8 mouse cellular contexts compared by ENCODE assay signal in the genomic region with DNA sequence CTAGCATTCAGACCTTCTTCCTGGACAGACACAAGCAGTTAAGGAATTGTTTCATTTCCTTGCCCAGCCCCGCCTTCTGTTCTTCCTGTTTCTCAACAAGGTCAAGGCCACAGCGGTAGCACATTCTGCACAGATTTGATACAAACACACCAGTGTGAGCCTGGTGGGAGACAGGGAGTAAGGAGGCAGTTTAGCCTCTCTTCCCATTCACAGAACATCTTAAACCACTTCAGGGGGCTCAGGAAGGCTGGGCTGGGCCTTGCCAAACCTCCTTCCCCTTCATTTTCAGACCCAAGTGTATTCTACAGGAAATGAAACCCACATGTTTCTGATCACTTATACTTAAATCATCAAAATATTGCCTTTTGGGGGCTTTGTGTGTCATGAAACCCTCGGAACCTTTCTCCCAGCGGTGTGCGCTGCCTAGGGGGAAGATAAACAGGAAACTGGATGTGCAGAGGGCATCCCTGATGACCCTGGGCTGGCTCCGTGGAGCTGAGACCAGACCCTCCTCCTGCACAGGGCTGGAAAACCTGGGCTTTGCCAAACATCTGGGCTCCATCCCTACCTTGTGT.
DNase-seq lines count a peak whose midpoint lies in the region; ATAC-seq and TF ChIP-seq lines count a peak whose summit lies in the region.

No protein-coding gene starts in this region.

- no peak overlapping the region for H3K4me3 ChIP-seq in heart, adult 2 months
- no peak overlapping the region for H3K4me3 ChIP-seq in heart, embryonic 10.5 days
- H3K4me3 ChIP-seq in embryonic facial prominence, embryonic 12.5 days, result no peak overlapping the region
- no peak overlapping the region for H3K4me3 ChIP-seq in kidney, embryonic 16.5 days (ENCODE audit: low read length)
- H3K4me3 ChIP-seq in neural tube, embryonic 11.5 days (ENCODE audit: low read depth, low read length), result no peak overlapping the region

- peak; percentile 82; the same call in 1 of the 2 replicates for ATAC-seq in embryonic facial prominence, embryonic 12.5 days (ENCODE audit: insufficient number of reproducible peaks, insufficient read depth, low FRiP score, low TSS enrichment)
- ATAC-seq in kidney, embryonic 16.5 days (ENCODE audit: low FRiP score, low TSS enrichment), result peak; percentile 42; the same call in 1 of the 2 replicates
- ATAC-seq in neural tube, embryonic 11.5 days (ENCODE audit: insufficient read depth, low FRiP score, low TSS enrichment), result no peak
- ATAC-seq in CD4-positive, CD25-positive, alpha-beta regulatory T cell, adult 4 months, result no peak

- no peaks in the 10 kb centered on the region for H3K79me2 ChIP-seq in heart, adult 2 months (replicated peaks; ENCODE audit: control insufficient read depth, insufficient read depth, low read length)

- H3K36me3 ChIP-seq in heart, adult 2 months (ENCODE audit: control insufficient read depth, insufficient read depth, low read length), result no peaks in the 10 kb centered on the region
- H3K36me3 ChIP-seq in heart, embryonic 10.5 days, result no peaks in the 10 kb centered on the region
- no peaks in the 10 kb centered on the region for H3K36me3 ChIP-seq in embryonic facial prominence, embryonic 12.5 days
- no peaks in the 10 kb centered on the region for H3K36me3 ChIP-seq in kidney, embryonic 16.5 days (ENCODE audit: insufficient read depth, low read length)
- H3K36me3 ChIP-seq in neural tube, embryonic 11.5 days (ENCODE audit: control insufficient read depth, insufficient read depth, low read length), result no peaks in the 10 kb centered on the region

- H3K4me1 ChIP-seq in heart, adult 2 months (ENCODE audit: control insufficient read depth, insufficient read depth, low read length), result peaks cover 7% of the 10 kb centered on the region
- 0 out of 2 replicates have a peak, but pooled peaks cover 5% of the 10 kb centered on the region for H3K4me1 ChIP-seq in heart, embryonic 10.5 days
- H3K4me1 ChIP-seq in embryonic facial prominence, embryonic 12.5 days, result peaks cover 16% of the 10 kb centered on the region
- peaks cover 9% of the 10 kb centered on the region; the same call in 1 of the 2 replicates for H3K4me1 ChIP-seq in kidney, embryonic 16.5 days (ENCODE audit: insufficient read depth, low read length)
- no peaks in the 10 kb centered on the region for H3K4me1 ChIP-seq in neural tube, embryonic 11.5 days (ENCODE audit: control insufficient read depth, insufficient read depth, low read length)

- 35% methylated on average over 6 of the region's 6 CpGs for WGBS in heart, adult 2 months
- 55% methylated on average over 6 of the region's 6 CpGs for WGBS in heart, embryonic 10.5 days
- 14% methylated on average over 6 of the region's 6 CpGs for WGBS in embryonic facial prominence, embryonic 12.5 days
- 39% methylated on average over 6 of the region's 6 CpGs for WGBS in kidney, embryonic 16.5 days
- WGBS in neural tube, embryonic 11.5 days, result 46% methylated on average over 6 of the region's 6 CpGs

- H3K9ac ChIP-seq in heart, adult 2 months (ENCODE audit: low read depth, low read length), result no peak overlapping the region
- no peak overlapping the region for H3K9ac ChIP-seq in embryonic facial prominence, embryonic 12.5 days
- H3K9ac ChIP-seq in kidney, embryonic 16.5 days (replicated peaks; ENCODE audit: low read length), result no peak overlapping the region
- H3K9ac ChIP-seq in neural tube, embryonic 11.5 days (ENCODE audit: low read length), result no peak overlapping the region

- intact Hi-C loops in heart, adult 2 months (cut with DNase I), result loop anchor here (5.0 kb wide), 1 partner anchor 336 kb away; no protein-coding TSS in a partner anchor

- peak overlapping the region; percentile 72 for H3K27ac ChIP-seq in heart, adult 2 months
- H3K27ac ChIP-seq in heart, embryonic 10.5 days, result no peak overlapping the region; the same call in 1 of the 2 replicates
- H3K27ac ChIP-seq in embryonic facial prominence, embryonic 12.5 days, result peak overlapping the region; percentile 69; the same call in 1 of the 2 replicates
- H3K27ac ChIP-seq in kidney, embryonic 16.5 days (ENCODE audit: low read length), result peak overlapping the region; percentile 58; the same call in 1 of the 2 replicates
- H3K27ac ChIP-seq in neural tube, embryonic 11.5 days (ENCODE audit: low read depth, low read length), result no peak overlapping the region

- no peak for TF ChIP-seq POLR2A in heart, adult 2 months (IDR thresholded peaks at IDR 0.05; ENCODE audit: insufficient read depth, low read depth, low read length)

- DNase-seq in heart, adult 2 months, result peak; percentile 51 to 58
- no peak for DNase-seq in heart, embryonic 10.5 days (ENCODE audit: low spot score)
- peak; percentile 48 for DNase-seq in neural tube, embryonic 11.5 days (ENCODE audit: low spot score)
- no peak for DNase-seq in left cerebral cortex, adult 8-10 months (ENCODE audit: low spot score in 2 of 2)
- DNase-seq in layer of hippocampus, adult 8-10 months (ENCODE audit: low spot score in 2 of 2), result no peak

- no peak for TF ChIP-seq CTCF in heart, adult 2 months (IDR thresholded peaks at IDR 0.05)

- no peaks in the 10 kb centered on the region for H3K27me3 ChIP-seq in heart, adult 2 months (ENCODE audit: control insufficient read depth, insufficient read depth, low read length)
- H3K27me3 ChIP-seq in heart, embryonic 10.5 days (ENCODE audit: insufficient read depth, poor library complexity, severe bottlenecking), result no peaks in the 10 kb centered on the region
- H3K27me3 ChIP-seq in embryonic facial prominence, embryonic 12.5 days, result peaks cover 11% of the 10 kb centered on the region
- H3K27me3 ChIP-seq in kidney, embryonic 16.5 days (ENCODE audit: insufficient read depth, low read length), result no peaks in the 10 kb centered on the region
- H3K27me3 ChIP-seq in neural tube, embryonic 11.5 days (ENCODE audit: control insufficient read depth, insufficient read depth, low read length), result no peaks in the 10 kb centered on the region

- no peaks in the 10 kb centered on the region for H3K9me3 ChIP-seq in heart, embryonic 10.5 days
- H3K9me3 ChIP-seq in embryonic facial prominence, embryonic 12.5 days, result no peaks in the 10 kb centered on the region
- H3K9me3 ChIP-seq in kidney, embryonic 16.5 days (ENCODE audit: low read length), result no peaks in the 10 kb centered on the region
- H3K9me3 ChIP-seq in neural tube, embryonic 11.5 days (ENCODE audit: control insufficient read depth, low read length), result no peaks in the 10 kb centered on the region

- TF ChIP-seq EP300 in heart, adult 2 months (IDR thresholded peaks at IDR 0.05; ENCODE audit: insufficient read depth, low read depth, low read length), result 0 out of 2 replicates have a peak, but pooled peaks have one; percentile 11

- peak overlapping the region; percentile 28 for H3K4me2 ChIP-seq in embryonic facial prominence, embryonic 12.5 days (replicated peaks)
- no peak overlapping the region for H3K4me2 ChIP-seq in kidney, embryonic 16.5 days (replicated peaks; ENCODE audit: low read depth, low read length)
- no peak overlapping the region for H3K4me2 ChIP-seq in neural tube, embryonic 11.5 days (ENCODE audit: low read depth)

Comparison
In these comparisons a context has a peak if more than half of its experiments do, and no peak if none do; other contexts are left out.
1. DNase-seq: peak in heart, adult 2 months (2 of 2) and neural tube, embryonic 11.5 days (single experiment); none in heart, embryonic 10.5 days (single experiment), left cerebral cortex, adult 8-10 months (0 of 2) and layer of hippocampus, adult 8-10 months (0 of 2).
2. H3K27ac ChIP-seq: peak in heart, adult 2 months (single experiment), embryonic facial prominence, embryonic 12.5 days (single experiment) and kidney, embryonic 16.5 days (single experiment); none in heart, embryonic 10.5 days (single experiment) and neural tube, embryonic 11.5 days (single experiment).
3. ATAC-seq: peak in embryonic facial prominence, embryonic 12.5 days (single experiment) and kidney, embryonic 16.5 days (single experiment); none in neural tube, embryonic 11.5 days (single experiment) and CD4-positive, CD25-positive, alpha-beta regulatory T cell, adult 4 months (single experiment).